Mouse (Mus musculus) forebrain, embryonic 15.5 days (tissue): ENCODE results near the gene Man2a1. TPM values are rescaled to one million over a fixed set of nuclear protein-coding genes. Genes with fewer than 3 reads are reported as not detected.
A peak's percentile ranks its signal among the peaks of the same experiment; 100 is the strongest.

Experiments
- ATAC-seq: fragments of 200-750 bp; cut with Nextera tagmentation; replicated peaks from 2 replicates; pipeline ENCODE4 v1.8.0; 2017; ENCODE audit warnings: mild to moderate bottlenecking, moderate TSS enrichment, moderate library complexity
- H3K27ac ChIP-seq: fragments of 300-500 bp; sonication (generic); replicated peaks from 2 replicates; pipeline ENCODE4 v1.5.1; 2015; ENCODE audit warnings: mild to moderate bottlenecking, inconsistent platforms
- H3K27me3 ChIP-seq: fragments of 300-500 bp; sonication (generic); 2 replicates; pipeline ENCODE4 v1.6.1; 2015; ENCODE audit warnings: inconsistent platforms
- H3K36me3 ChIP-seq: fragments of 300-500 bp; sonication (generic); 2 replicates; pipeline ENCODE4 v1.6.1; 2015; ENCODE audit warnings: mild to moderate bottlenecking, inconsistent platforms
- H3K4me1 ChIP-seq: fragments of 300-500 bp; sonication (generic); 2 replicates; pipeline ENCODE4 v1.6.1; 2015; ENCODE audit warnings: inconsistent platforms
- H3K4me2 ChIP-seq: fragments of 300-500 bp; sonication (generic); replicated peaks from 2 replicates; pipeline ENCODE4 v1.6.1; 2015; ENCODE audit warnings: mild to moderate bottlenecking, inconsistent platforms
- H3K4me3 ChIP-seq: fragments of 300-500 bp; sonication (generic); 2 replicates; pipeline ENCODE4 v1.5.1; 2015; ENCODE audit warnings: mild to moderate bottlenecking, inconsistent platforms
- H3K9ac ChIP-seq: fragments of 300-500 bp; sonication (generic); replicated peaks from 2 replicates; pipeline ENCODE4 v1.6.1; 2015; ENCODE audit warnings: mild to moderate bottlenecking, inconsistent platforms
- H3K9me3 ChIP-seq: fragments of 300-500 bp; sonication (generic); 2 replicates; pipeline ENCODE4 v1.6.1; 2016; ENCODE audit warnings: inconsistent platforms
- WGBS: fragments of 180-500 bp; shearing (Covaris S2); methylation state at CpG from one replicate; pipeline ENCODE4 v1.1.7; 2015; ENCODE audit warnings: mixed read lengths; 5-methylcytosine and 5-hydroxymethylcytosine counted together
- polyA plus RNA-seq: library from polyadenylated mRNA; unstranded; fragments of >200 nt; fragmentation: Nextera tagmentation; extraction: Ambion mirVana; gene quantifications from 2 replicates; pipeline ENCODE4 v1.2.1, GENCODE M21; 2015

Gene Man2a1
- 3.4 and 3.5 TPM in 2 replicates for polyA plus RNA-seq

- Histone ChIP-seq H3K36me3 (no peaks in the 10 kb centered on the region), H3K9ac (peak within 1 kb of the TSS; percentile 56), H3K4me2 (peak within 1 kb of the TSS; percentile 94), H3K27me3 (no peaks in the 10 kb centered on the region), H3K4me3 (peak within 1 kb of the TSS; percentile 85), H3K4me1 (peaks cover 27% of the 10 kb centered on the region), H3K27ac (peak within 1 kb of the TSS; percentile 88), H3K9me3 (no peaks in the 10 kb centered on the region)
- WGBS = under 1% methylated on average over 47 of the region's 69 CpGs
- ATAC-seq = peak; percentile 98
Observed at GRCm38 (mm10) chr17:64600372-64601090, at the start of gene Man2a1. Gene Man2a1, plus strand, starts transcription at chr17:64600736.

DNA sequence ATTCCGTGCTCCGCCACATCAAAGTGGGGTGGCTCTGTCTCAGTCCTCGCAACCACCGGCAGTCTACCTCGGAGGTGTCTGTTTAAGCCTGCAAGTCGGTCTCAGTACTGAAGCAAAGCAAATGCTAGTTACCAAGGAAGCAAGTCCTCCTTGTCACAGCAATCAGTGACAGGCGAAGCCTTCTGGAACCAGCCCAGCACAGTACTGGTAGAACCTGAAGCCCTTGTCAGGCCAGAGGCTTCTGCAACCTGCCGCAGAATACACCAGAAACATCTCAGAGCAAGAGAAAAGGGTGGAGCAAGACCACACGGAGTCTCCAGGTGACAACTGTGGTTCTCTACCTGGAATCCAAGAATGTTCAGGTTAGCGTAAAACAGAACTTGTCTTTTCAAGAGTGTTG lies 47.2 kb upstream of the Man2a1 start:
- no peak overlapping the region for H3K4me2 ChIP-seq
- no peaks in the 10 kb centered on the region for H3K27me3 ChIP-seq
- peaks cover 9% of the 10 kb centered on the region for H3K4me1 ChIP-seq
- WGBS = 94% methylated on average over 10 of the region's 10 CpGs
- no peak overlapping the region for H3K27ac ChIP-seq
- ATAC-seq = no peak
- H3K36me3 ChIP-seq = no peaks in the 10 kb centered on the region
- no peaks in the 10 kb centered on the region for H3K9me3 ChIP-seq
- H3K9ac ChIP-seq = no peak overlapping the region
- H3K4me3 ChIP-seq = no peak overlapping the region

DNA sequence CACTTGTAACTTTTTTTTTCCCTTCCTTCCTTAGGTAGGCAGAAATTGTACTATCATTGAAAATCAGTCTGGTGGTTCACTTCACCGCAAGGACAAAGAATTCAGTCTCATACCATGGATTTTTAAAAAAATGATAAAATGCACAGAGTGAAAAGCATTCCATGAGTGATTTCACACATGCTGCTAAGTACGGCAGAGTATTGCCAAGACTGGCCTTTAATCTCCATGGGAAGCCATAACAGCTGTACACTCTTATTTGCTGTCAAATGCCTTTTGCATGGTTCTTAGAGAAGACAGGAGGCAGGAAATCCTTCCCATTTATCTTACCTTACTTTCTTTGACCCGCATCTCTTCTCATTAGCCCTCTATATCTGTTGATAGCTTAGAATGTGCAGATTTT lies 45.6 kb upstream of the Man2a1 start:
- H3K4me1 ChIP-seq = 0 out of 2 replicates have a peak, but pooled peaks cover 4% of the 10 kb centered on the region
- no peaks in the 10 kb centered on the region for H3K9me3 ChIP-seq
- 78% methylated on average over 3 of the region's 3 CpGs for WGBS
- no peak overlapping the region for H3K9ac ChIP-seq
- ATAC-seq = no peak
- no peak overlapping the region for H3K4me2 ChIP-seq
- H3K36me3 ChIP-seq = no peaks in the 10 kb centered on the region
- H3K4me3 ChIP-seq = no peak overlapping the region
- H3K27me3 ChIP-seq = no peaks in the 10 kb centered on the region
- no peak overlapping the region for H3K27ac ChIP-seq

DNA sequence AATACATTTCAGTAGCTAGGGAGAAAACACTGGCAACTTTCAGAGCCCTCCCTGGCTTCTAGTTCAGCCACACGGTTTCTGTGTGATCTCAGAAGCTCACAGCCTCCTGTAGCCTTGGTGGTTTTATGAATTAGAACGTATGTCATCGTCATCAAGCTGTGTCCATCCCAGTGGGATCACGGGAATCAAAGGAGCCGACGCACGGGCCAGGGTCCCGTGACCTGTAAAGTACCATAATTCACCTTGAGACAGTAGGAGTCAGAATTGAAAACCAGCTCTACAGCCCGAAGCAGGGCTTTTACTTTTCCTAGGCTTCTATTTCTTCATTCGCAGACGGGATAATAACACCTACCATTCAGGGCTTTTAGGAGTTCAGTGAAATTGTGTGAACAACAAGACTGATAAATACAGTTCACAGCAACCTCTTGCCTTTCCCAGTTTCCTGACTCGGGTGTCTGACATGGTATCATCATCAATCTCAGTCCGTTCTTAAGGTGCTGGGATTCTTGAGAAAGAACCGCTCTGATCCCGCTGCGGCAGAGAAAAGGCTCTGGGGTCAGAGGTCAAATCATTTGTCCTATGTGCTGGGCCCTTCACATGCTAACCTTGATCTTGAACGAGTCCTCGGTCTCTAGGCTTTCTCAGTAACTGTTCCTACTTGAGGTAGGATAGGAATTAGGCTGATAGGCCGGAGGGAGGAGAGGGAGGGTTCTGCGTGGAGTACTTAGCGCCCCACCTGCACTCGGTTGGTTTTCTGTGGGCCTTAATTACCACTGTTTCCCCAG lies 43.7 kb upstream of the Man2a1 start:
- Histone ChIP-seq H3K9me3 (no peaks in the 10 kb centered on the region), H3K27ac (no peak overlapping the region), H3K36me3 (no peaks in the 10 kb centered on the region), H3K27me3 (no peaks in the 10 kb centered on the region), H3K4me1 (no peaks in the 10 kb centered on the region), H3K4me3 (no peak overlapping the region), H3K4me2 (no peak overlapping the region), H3K9ac (no peak overlapping the region)
- ATAC-seq = no peak
- 92% methylated on average over 22 of the region's 22 CpGs for WGBS

- H3K27ac ChIP-seq = no peak overlapping the region
- no peak overlapping the region for H3K4me2 ChIP-seq
- WGBS = 5% methylated on average over 4 of the region's 4 CpGs
- no peaks in the 10 kb centered on the region for H3K36me3 ChIP-seq
- no peak for ATAC-seq
- H3K4me1 ChIP-seq = no peaks in the 10 kb centered on the region
- no peak overlapping the region for H3K9ac ChIP-seq
- no peaks in the 10 kb centered on the region for H3K27me3 ChIP-seq
- no peak overlapping the region for H3K4me3 ChIP-seq
- H3K9me3 ChIP-seq = no peaks in the 10 kb centered on the region
Observed at GRCm38 (mm10) chr17:64558994-64559540, 41.5 kb upstream of the Man2a1 start.

GRCm38 (mm10) chr17:64566435-64566834 lies 34.1 kb upstream of the Man2a1 start:
- no peak overlapping the region for H3K4me3 ChIP-seq
- no peaks in the 10 kb centered on the region for H3K27me3 ChIP-seq
- 72% methylated on average over 6 of the region's 6 CpGs for WGBS
- no peaks in the 10 kb centered on the region for H3K4me1 ChIP-seq
- no peak overlapping the region for H3K4me2 ChIP-seq
- H3K36me3 ChIP-seq = no peaks in the 10 kb centered on the region
- no peak overlapping the region for H3K9ac ChIP-seq
- no peaks in the 10 kb centered on the region for H3K9me3 ChIP-seq
- ATAC-seq = no peak
- no peak overlapping the region for H3K27ac ChIP-seq

DNA sequence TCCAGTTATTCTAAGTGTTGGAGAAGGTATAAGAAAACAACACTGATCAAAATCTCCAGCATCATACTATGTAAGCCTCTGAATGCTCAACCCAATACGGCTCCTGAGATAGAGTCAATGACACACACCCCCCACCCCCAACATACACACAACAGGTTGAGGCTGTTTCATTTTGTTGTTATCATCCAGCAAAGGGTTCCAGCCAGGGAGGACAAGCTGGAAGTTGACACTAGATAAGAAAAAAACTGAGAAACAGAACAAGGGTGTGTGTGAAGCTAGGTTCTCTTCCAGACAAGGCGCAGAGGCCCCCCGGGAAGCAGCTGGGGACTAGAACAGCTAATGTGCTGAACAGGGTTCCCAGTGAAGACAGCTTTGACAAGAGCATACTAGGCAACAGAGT lies 33.0 kb upstream of the Man2a1 start:
- Histone ChIP-seq H3K9ac (no peak overlapping the region), H3K4me2 (no peak overlapping the region), H3K4me3 (no peak overlapping the region), H3K36me3 (no peaks in the 10 kb centered on the region), H3K9me3 (no peaks in the 10 kb centered on the region), H3K4me1 (no peaks in the 10 kb centered on the region), H3K27ac (no peak overlapping the region), H3K27me3 (no peaks in the 10 kb centered on the region)
- ATAC-seq = no peak
- WGBS = 93% methylated on average over 3 of the region's 3 CpGs

DNA sequence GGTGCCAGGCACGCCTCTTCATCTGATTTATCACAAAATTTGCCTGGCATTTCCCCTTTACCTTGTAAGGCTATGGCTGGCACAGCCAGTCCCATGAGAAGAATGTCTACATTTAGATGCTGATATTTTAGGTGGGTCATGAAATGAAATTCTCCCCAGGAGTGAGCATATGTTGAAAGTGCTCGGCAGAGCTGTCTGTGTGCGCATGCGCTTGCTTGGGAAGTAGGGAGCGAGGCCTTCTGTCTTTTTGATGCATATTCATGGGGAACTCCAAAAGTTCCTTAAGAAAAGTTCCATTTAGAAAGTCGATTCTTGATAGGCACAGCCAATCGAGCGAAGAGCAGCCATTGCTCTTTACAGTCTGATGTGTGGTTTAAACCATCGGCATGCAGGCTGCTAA lies 26.6 kb upstream of the Man2a1 start:
- no peak for ATAC-seq
- H3K27me3 ChIP-seq = no peaks in the 10 kb centered on the region
- H3K9me3 ChIP-seq = no peaks in the 10 kb centered on the region
- WGBS = 84% methylated on average over 9 of the region's 9 CpGs
- H3K9ac ChIP-seq = no peak overlapping the region
- no peak overlapping the region for H3K4me3 ChIP-seq
- no peaks in the 10 kb centered on the region for H3K4me1 ChIP-seq
- H3K27ac ChIP-seq = no peak overlapping the region
- no peaks in the 10 kb centered on the region for H3K36me3 ChIP-seq
- no peak overlapping the region for H3K4me2 ChIP-seq

DNA sequence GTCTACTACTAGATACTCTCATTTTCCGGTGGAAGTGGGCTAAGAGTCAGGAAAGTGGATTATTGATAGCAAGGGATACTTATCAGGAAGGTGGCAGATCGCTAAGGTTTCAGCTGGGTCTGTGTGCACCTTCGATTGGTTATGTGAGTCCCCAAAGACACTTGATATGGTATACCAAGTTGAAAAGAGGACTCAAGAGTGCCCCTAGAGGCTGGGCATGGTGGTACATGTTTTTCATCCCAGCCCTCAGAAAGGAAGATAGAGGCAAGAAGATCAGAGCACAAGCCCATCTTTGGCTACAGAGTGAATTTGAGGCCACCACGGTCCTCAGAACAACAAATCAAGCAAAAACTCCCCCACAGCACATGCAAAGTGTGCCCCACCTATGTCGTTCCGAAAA lies 25.3 kb upstream of the Man2a1 start:
- Histone ChIP-seq H3K36me3 (no peaks in the 10 kb centered on the region), H3K27me3 (no peaks in the 10 kb centered on the region), H3K9me3 (no peaks in the 10 kb centered on the region), H3K4me3 (no peak overlapping the region), H3K4me2 (no peak overlapping the region), H3K4me1 (peaks cover 6% of the 10 kb centered on the region; the same call in 1 of the 2 replicates), H3K9ac (no peak overlapping the region), H3K27ac (no peak overlapping the region)
- ATAC-seq = no peak
- 79% methylated on average over 6 of the region's 6 CpGs for WGBS

GRCm38 (mm10) chr17:64577485-64577884 lies 23.1 kb upstream of the Man2a1 start:
- 33% methylated on average over 5 of the region's 5 CpGs for WGBS
- Histone ChIP-seq H3K4me2 (no peak overlapping the region), H3K4me3 (no peak overlapping the region), H3K4me1 (peaks cover 12% of the 10 kb centered on the region; the same call in 1 of the 2 replicates), H3K9me3 (no peaks in the 10 kb centered on the region), H3K27me3 (no peaks in the 10 kb centered on the region), H3K36me3 (no peaks in the 10 kb centered on the region), H3K27ac (no peak overlapping the region), H3K9ac (no peak overlapping the region)
- no peak for ATAC-seq

GRCm38 (mm10) chr17:64578346-64578745 lies 22.2 kb upstream of the Man2a1 start:
- WGBS = 47% methylated on average over 4 of the region's 4 CpGs
- H3K4me2 ChIP-seq = no peak overlapping the region
- no peak overlapping the region for H3K4me3 ChIP-seq
- no peaks in the 10 kb centered on the region for H3K9me3 ChIP-seq
- H3K9ac ChIP-seq = no peak overlapping the region
- no peaks in the 10 kb centered on the region for H3K27me3 ChIP-seq
- ATAC-seq = no peak
- peaks cover 12% of the 10 kb centered on the region; the same call in 1 of the 2 replicates for H3K4me1 ChIP-seq
- H3K27ac ChIP-seq = no peak overlapping the region
- no peaks in the 10 kb centered on the region for H3K36me3 ChIP-seq

GRCm38 (mm10) chr17:64579696-64580095 lies 20.8 kb upstream of the Man2a1 start:
- Histone ChIP-seq H3K4me3 (no peak overlapping the region), H3K36me3 (no peaks in the 10 kb centered on the region), H3K27ac (no peak overlapping the region), H3K27me3 (no peaks in the 10 kb centered on the region), H3K9ac (no peak overlapping the region), H3K4me2 (no peak overlapping the region), H3K9me3 (no peaks in the 10 kb centered on the region), H3K4me1 (peaks cover 12% of the 10 kb centered on the region; the same call in 1 of the 2 replicates)
- ATAC-seq = peak; percentile 39; the same call in 1 of the 2 replicates
- WGBS = 61% methylated on average over 8 of the region's 8 CpGs
